Mouse (Mus musculus): ENCODE measurements at regions not wholly inside any gene's neighbourhood (a gene's known extent, or its start where the extent isn't known, plus 50 kb on each side); places are given as distances from the start of the nearest gene placed in this dataset.
"Not testable (repeated sequence)": the region's sequence is repeated elsewhere in the genome, so short reads cannot be mapped to it uniquely, and the experiment has no call there.

GRCm38 (mm10) chr13:13888847-13889246 lies 65.4 kb upstream of the B3galnt2 start:
- not testable (repeated sequence) for ATAC-seq (replicated peaks; ENCODE audit: low FRiP score, poor library complexity, severe bottlenecking)

GRCm38 (mm10) chr13:13889297-13890120 lies 64.8 kb upstream of the B3galnt2 start:
- ATAC-seq (replicated peaks; ENCODE audit: low FRiP score, poor library complexity, severe bottlenecking): peak; percentile 99

DNA sequence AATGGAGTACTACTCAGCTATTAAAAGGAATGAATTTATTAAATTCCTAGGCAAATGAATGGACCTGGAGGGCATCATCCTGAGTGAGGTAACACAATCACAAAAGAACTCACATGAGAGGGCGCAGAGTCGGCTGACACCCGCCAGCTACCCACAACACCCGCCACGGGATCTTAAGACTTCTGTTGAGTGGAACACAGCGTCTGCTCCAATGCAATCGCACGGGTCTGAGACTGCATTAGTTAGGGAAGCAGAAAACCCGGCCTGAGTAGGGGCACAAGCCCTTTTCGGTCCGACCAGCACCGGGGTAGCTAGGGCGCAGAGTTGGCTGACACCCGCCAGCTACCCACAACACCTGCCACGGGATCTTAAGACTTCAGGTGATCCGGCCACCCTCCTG lies 52.1 kb upstream of the B3galnt2 start:
- not testable (repeated sequence) for ATAC-seq (replicated peaks; ENCODE audit: low FRiP score, poor library complexity, severe bottlenecking)
